Mouse (Mus musculus) ES-E14 (cell line): ENCODE data around the gene Ugt1a10. TPM values are rescaled to one million over a fixed set of nuclear protein-coding genes. Genes with fewer than 3 reads are reported as not detected.
"Not testable (repeated sequence)": the region's sequence is repeated elsewhere in the genome, so short reads cannot be mapped to it uniquely, and the experiment has no call there.

Experiments used
- DNase-seq: peaks from one replicate; pipeline ENCODE4 v3.0.0-alpha.2; 2013; ENCODE audit warnings: low read depth, low spot score
- H3K27ac ChIP-seq: 2 replicates; pipeline ENCODE4 v1.5.1; 2012; ENCODE audit warnings: low read depth, mild to moderate bottlenecking, low read length, moderate library complexity, mixed read lengths; ENCODE audit not compliant: poor library complexity, insufficient read depth, severe bottlenecking
- H3K36me3 ChIP-seq: 2 replicates; pipeline ENCODE4 v1.6.1; 2012; ENCODE audit warnings: mild to moderate bottlenecking, low read length, moderate library complexity, mixed read lengths; ENCODE audit not compliant: control insufficient read depth, poor library complexity, insufficient read depth, severe bottlenecking
- H3K4me1 ChIP-seq, 2 experiments: fragments of 150-350 bp in 1 of 2; sonication (generic) in 1 of 2; 2 replicates each; pipeline ENCODE4 v1.6.1; 2012; ENCODE audit warnings: low read length in 2 of 2, mild to moderate bottlenecking in 1 of 2, mixed read lengths in 1 of 2; ENCODE audit not compliant: control insufficient read depth in 2 of 2, insufficient read depth in 2 of 2, poor library complexity in 1 of 2
- H3K4me3 ChIP-seq, 2 experiments: fragments of 150-350 bp in 1 of 2; sonication (generic) in 1 of 2; 2 replicates each; pipeline ENCODE4 v1.5.1; 2012; ENCODE audit warnings: low read length in 2 of 2, low read depth in 1 of 2, mild to moderate bottlenecking in 1 of 2, mixed read lengths in 1 of 2; ENCODE audit not compliant: insufficient read depth in 1 of 2, poor library complexity in 1 of 2, severe bottlenecking in 1 of 2
- H3K9ac ChIP-seq: 2 replicates; pipeline ENCODE4 v1.6.1; 2012; ENCODE audit warnings: low read depth, mild to moderate bottlenecking, low read length, mixed read lengths; ENCODE audit not compliant: poor library complexity, insufficient read depth, severe bottlenecking
- H3K9me3 ChIP-seq: fragments of 150-350 bp; sonication (generic); 2 replicates; pipeline ENCODE4 v1.6.1; 2012; ENCODE audit warnings: low read depth, mild to moderate bottlenecking, low read length; ENCODE audit not compliant: control insufficient read depth, insufficient read depth
- CHD2 ChIP-seq: IDR thresholded peaks from 2 replicates; pipeline ENCODE4 v1.6.1; 2014; ENCODE audit warnings: mild to moderate bottlenecking, low read depth, low read length, inconsistent platforms
- HCFC1 ChIP-seq: IDR thresholded peaks from 2 replicates; pipeline ENCODE4 v1.6.1; 2012; ENCODE audit warnings: low read length, inconsistent platforms, borderline replicate concordance; ENCODE audit not compliant: insufficient read depth
- MAFK ChIP-seq: IDR thresholded peaks from 2 replicates; pipeline ENCODE4 v1.6.1; 2014; ENCODE audit warnings: mild to moderate bottlenecking, low read depth, low read length, inconsistent platforms; ENCODE audit not compliant: insufficient read depth
- ZC3H11A ChIP-seq: IDR thresholded peaks from 2 replicates; pipeline ENCODE4 v1.6.1; 2012; ENCODE audit warnings: low read depth, mild to moderate bottlenecking, inconsistent platforms, low read length, borderline replicate concordance
- ZNF384 ChIP-seq: IDR thresholded peaks from 2 replicates; pipeline ENCODE4 v1.6.1; 2012; ENCODE audit warnings: low read depth, low read length, inconsistent platforms
- in situ Hi-C, 2 experiments: fragments of 600-800 bp; cut with MboI; formaldehyde crosslinking; loops; one replicate each; pipeline ENCODE4 v1.15.1; 2025; ENCODE audit warnings: low sequenced_read_pairs in 2 of 2, inconsistent platforms in 1 of 2; ENCODE audit not compliant: unreplicated experiment in 2 of 2
- total RNA-seq: library from RNA; depleted of rRNA; stranded (reverse); fragments of 300-350 nt; gene quantifications from 2 replicates; pipeline ENCODE4 v1.2.3, GENCODE M21; 2012

Ugt1a10 gene
- total RNA-seq, 1 experiment: not detected

DNA sequence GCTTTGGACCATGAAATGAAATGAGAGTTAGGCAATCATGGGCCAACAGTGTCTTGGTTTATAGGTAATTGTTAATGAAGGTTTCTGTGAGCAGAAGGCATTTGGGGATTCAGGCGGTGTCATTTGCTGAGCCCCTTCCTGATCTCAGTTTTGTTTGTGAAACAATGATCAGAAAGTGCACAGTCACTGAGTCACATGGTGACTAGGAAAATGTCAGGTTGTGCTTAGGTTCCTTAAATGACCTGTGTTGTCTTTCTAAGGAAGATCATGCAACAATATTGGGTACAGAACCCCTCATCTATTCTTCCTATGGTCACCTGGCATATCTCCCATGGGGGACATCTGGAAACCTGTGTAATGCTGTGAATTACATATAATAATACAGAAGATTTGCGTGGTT lies 7.8 kb upstream of the Ugt1a10 start:
- in situ Hi-C loops, H3K27ac ChIP-seq, H3K9ac ChIP-seq: not testable (repeated sequence)

DNA sequence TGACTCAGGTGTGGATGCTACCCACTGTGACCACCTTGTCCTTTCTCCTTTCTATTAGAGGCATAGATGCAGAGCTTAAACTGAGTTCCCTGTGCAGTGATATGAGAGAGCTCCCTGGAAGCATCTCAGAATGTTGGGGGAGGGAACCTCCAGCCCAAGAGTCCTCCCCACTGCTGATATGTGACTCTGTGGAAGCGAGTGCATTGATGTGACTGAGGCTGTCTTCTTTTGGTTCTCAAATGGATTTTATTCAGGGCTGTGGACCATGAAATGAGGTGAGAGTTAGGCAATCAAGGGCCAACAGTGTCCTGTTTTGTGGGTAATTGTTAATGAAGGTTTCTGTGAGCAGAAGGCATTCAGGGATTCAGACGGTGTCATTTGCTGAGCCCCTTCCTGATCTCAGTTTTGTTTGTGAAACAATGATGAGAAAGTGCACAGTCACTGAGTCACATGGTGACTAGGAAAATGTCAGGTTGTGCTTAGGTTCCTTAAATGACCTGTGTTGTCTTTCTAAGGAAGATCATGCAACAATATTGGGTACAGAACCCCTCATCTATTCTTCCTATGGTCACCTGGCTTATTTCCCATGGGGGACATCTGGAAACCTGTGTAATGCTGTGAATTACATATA lies 11.4 kb downstream of the Ugt1a10 start:
- H3K4me3 ChIP-seq, in situ Hi-C loops, DNase-seq, H3K27ac ChIP-seq, H3K9ac ChIP-seq, H3K4me1 ChIP-seq, H3K36me3 ChIP-seq, H3K9me3 ChIP-seq: not testable (repeated sequence)

More for the DNA sequence above, 7.8 kb upstream of the Ugt1a10 start:
- H3K36me3 ChIP-seq, H3K4me3 ChIP-seq, DNase-seq, H3K4me1 ChIP-seq, H3K9me3 ChIP-seq: not testable (repeated sequence)

DNA sequence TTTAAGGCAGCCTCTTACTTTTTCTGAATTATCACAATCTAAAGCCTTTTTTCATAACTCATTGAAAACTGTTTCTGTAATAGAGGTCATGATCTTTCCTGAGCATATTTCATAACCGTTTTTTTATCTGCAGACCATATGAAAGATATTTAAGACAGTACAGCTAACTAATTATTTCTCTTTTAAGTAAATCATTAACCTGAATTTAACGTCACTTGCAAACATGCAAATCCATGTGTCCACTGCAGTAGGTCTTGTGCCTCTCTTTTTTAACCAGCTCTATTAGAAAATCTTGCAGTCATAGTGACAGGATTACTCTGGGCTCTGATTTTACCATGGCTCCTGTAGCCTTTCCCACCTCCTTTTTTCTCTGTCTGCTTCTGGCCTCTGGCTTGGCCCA lies 15.3 kb downstream of the Ugt1a10 start, which contains the start of gene Ugt1a9:
Gene Ugt1a9, plus strand, starts transcription at position 306 of the 400 bp plus-strand sequence.
- Histone ChIP-seq H3K4me3 (no peak within 1 kb of the TSS), H3K4me1 (no peaks in the 10 kb centered on the region; a peak in 1 of 4 replicates), H3K9me3 (no peaks in the 10 kb centered on the region), H3K9ac (no peak within 1 kb of the TSS), H3K36me3 (no peaks in the 10 kb centered on the region), H3K27ac (no peak within 1 kb of the TSS)
- in situ Hi-C loops: no loop called here
- TF ChIP-seq ZNF384 (no peak), HCFC1 (no peak), MAFK (no peak)
- no peak for DNase-seq

DNA sequence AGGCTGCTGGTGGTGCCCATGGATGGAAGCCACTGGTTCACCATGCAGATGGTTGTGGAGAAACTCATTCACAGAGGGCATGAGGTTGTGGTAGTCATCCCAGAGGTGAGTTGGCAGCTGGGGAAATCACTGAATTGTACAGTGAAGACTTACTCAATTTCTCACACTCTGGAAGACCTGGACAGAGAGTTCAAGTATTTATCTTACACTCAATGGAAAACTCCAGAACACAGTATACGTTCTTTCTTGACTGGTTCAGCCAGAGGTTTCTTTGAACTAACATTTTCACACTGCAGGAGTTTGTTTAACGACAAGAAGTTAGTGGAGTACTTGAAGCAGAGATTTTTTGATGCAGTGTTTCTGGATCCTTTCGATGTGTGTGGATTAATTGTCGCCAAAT lies 15.7 kb downstream of the Ugt1a10 start:
- Histone ChIP-seq H3K4me3 (no peak overlapping the region), H3K9ac (no peak overlapping the region), H3K27ac (no peak overlapping the region), H3K36me3 (no peaks in the 10 kb centered on the region), H3K4me1 (no peaks in the 10 kb centered on the region; a peak in 1 of 4 replicates), H3K9me3 (no peaks in the 10 kb centered on the region)
- in situ Hi-C loops: no loop called here
- no peak for TF ChIP-seq CHD2
- TF ChIP-seq MAFK: no peak
- no peak for TF ChIP-seq ZNF384
- TF ChIP-seq ZC3H11A: no peak
- no peak for TF ChIP-seq HCFC1
- no peak for DNase-seq

DNA sequence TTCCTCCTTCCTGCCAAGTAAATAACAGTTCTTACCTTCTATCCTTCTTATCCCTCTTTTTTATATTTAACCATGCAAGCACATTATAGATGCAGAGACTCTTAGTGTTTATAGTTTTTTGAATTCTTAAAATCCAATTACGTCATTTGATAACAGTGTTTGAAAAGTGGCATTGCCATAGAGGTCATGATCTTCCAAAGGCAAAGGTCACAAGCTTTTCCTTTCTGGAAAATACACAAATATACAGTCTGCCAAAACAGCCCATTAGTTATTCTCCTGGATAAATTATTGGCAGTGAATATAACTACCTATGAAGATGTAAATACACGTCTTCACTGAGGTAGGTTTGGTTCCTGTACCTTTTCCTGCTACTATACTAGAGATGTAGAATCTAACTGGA lies 19.3 kb downstream of the Ugt1a10 start:
- TF ChIP-seq ZNF384 (no peak), MAFK (no peak), CHD2 (no peak), ZC3H11A (no peak), HCFC1 (no peak)
- Histone ChIP-seq H3K4me3 (no peak overlapping the region), H3K4me1 (no peaks in the 10 kb centered on the region; a peak in 1 of 4 replicates), H3K36me3 (no peaks in the 10 kb centered on the region), H3K9me3 (no peaks in the 10 kb centered on the region), H3K9ac (no peak overlapping the region), H3K27ac (no peak overlapping the region)
- in situ Hi-C loops: no loop called here
- DNase-seq: no peak
